Mouse (Mus musculus) erythroid progenitor cell, adult 5-6 weeks (primary cell): ENCODE data around the gene Rag1. TPM values are rescaled to one million over a fixed set of nuclear protein-coding genes. Genes with fewer than 3 reads are reported as not detected.

Source experiments
- ATAC-seq: replicated peaks from 2 replicates; pipeline ENCODE4 v1.8.0; 2016; ENCODE audit warnings: moderate number of reproducible peaks, mild to moderate bottlenecking, moderate TSS enrichment, inconsistent platforms; ENCODE audit not compliant: poor library complexity, low FRiP score, severe bottlenecking
- total RNA-seq, 2 experiments: library from RNA; stranded (forward) in 1 of 2; stranded (reverse) in 1 of 2; fragments of 150-400 nt in 1 of 2; fragments of 186-747, 209-891 nt in 1 of 2; gene quantifications; 2 replicates each; pipeline versions ENCODE4 v1.2.3 to v1.2.4; 2015 to 2017; ENCODE audit warnings: low replicate concordance in 2 of 2

The Rag1 gene
- total RNA-seq, 2 experiments from 2014 or later, result 10.7 to 13.4 TPM

DNA sequence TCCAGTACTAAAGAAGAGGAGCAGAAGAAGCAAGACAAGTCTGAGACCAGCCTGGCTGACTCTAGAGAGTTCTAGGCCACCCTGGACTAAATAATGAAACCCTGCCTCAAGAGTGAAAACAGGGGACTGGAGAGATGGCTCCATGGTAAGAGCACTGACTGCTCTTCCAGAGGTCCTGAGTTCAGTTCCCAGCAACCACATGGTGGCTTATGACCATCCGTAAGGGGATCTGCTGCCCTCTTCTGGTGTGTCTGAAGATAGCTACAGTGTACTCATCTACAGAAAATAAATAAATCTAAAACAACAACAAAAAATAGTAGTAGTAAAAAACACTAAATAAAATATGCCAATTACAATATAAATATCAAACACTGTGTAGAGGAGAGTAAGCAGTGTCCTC is 3.5 kb downstream of the Rag1 start:
- no peak for ATAC-seq

DNA sequence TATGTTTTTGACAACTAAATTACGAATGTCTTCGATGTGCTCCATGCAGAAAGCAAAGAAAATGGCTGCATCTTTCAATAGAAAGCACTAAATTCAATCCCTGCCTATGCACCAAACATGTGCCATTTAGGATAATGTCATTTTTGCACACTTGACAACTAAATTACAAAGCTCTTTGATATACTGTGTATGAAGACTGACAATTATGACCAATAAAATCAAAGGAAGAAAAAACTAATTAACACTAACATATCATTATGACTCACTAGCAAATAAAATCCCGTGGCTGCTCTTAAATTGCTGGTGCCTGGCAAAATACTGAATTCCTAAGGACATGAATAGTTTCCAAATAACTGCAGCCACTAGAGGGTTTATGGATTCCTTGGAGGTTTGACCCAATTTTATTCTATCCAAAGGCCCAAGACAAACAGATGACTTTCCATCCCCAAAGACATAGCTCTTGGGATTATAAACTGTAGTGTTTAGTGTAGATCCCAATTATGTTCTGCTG is 9.4 kb downstream of the Rag1 start:
- no peak for ATAC-seq

DNA sequence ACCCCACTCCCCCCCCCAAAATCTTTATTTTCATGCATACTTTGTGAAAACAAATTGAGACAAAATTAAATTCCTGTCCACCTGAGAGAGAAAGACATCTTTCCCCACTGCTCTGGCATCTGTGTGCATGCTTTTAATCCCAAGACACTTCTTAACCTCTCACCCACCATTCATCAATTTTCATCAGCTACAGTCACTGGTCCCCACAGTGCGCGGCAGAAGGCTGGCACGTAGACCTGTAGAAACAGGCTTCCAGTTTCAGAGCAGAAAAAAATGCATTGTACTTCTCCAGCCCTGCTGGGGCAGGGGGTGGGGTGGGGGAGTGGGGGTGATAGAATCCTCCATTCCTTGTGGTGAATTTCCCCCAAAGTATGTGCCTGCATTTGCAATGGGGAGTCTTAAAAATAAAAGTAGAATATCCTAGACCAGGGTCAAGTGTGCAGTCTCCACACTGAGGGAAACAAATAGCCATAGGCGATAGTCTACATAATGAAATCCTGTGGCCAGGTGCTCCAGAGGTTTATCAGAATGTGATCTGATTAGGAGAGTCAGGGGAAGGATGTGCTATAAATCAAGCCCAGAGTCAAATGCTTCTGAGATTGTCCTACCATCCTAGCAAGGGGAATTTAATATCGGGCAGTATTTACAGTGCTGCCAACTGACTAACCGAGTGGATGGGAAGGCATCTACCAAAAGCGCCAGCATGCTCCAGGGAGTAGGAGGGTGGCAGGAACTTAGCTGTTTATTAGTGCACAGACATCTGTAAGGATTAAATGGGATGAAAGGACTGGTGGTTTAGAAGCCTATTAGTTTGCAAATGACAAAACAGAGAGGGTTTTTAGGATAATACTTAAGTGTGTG is 10.1 kb downstream of the Rag1 start:
- ATAC-seq, result no peak

DNA sequence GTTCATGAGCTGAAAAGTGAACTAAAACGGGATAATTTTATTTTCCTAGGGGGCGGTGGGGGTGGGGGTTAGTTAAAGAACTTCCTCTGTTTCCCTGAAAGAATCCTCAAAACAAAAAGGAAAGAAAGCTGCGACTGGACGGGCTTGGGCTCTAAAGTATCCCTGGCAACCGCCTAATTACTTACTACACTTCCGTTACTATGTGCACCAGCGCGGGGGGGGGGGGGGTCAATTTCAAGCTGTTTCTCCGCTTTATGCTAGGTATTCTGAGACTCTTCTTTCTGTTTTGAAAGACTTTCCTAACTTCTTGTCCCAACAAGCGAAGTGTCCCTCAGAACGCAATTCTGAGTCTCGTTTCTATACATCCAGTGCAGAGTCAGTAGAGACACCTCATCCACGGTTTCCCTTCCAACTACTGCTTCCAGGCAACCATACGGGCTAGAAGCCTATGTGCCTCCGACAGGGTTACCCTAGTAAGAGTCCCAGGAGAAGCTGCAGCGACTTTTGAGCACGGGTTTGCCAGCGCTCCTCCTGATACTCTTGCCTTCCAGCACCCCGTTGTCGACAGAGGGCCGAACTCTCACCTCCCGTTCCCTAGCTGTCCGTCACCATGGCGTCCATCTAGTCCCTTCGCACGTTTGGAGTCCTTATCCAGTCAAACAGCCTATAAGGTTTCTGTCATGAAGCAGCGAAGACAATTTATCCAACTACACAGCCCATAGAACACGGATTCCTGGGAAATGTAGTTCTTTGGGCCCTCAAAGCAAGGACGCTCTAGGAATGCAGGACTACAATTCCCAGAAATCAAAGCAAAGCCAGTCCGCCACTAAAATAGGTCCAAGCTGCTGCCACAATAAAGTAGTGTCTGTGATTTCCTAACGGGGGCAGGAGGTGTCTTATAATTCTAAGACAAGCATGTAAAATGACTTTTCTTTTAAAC is 20.7 kb downstream of the Rag1 start:
- ATAC-seq, result 0 out of 2 replicates have a peak, but pooled peaks have one; percentile 59

DNA sequence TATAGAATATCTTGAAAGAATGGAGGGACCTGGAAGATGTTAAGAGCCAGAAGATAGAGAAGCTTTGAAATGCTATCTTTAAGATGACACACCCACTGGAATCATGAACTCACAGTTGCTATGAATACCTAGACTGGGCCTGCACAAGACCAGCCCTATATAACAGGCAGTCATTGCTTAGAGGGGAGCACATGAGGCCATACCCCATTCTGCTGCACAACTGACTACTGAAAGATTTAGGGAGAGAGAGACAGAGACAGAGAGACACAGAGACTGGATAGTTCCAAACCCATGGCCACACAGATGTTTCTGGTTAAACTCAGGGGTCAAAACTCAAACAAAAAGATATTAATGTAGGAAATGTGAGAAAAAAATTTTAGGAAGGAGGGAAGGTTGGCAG is 22.1 kb downstream of the Rag1 start:
- ATAC-seq, result no peak

DNA sequence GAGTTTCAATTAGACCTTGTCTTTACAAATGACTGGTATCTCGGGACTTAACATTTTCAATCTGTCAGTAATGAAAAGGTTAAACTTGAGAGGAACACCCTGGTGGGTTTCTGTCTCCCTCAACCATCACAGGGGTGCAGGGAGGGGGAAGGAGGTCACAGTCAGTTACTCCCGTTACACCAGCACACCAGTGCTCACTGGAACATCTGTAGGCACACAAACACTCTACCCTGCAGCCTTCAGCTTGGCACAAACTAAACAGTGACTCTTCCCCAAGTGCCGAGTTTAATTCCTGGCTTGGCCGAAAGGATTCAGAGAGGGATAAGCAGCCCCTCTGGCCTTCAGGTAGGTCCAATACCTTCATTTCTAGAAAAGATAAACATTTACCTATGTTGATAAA is 24.8 kb downstream of the Rag1 start, which contains the start of gene Rag2:
Gene Rag2 (plus strand): TSS at position 193 of the 400 bp plus-strand sequence.
- no peak for ATAC-seq

DNA sequence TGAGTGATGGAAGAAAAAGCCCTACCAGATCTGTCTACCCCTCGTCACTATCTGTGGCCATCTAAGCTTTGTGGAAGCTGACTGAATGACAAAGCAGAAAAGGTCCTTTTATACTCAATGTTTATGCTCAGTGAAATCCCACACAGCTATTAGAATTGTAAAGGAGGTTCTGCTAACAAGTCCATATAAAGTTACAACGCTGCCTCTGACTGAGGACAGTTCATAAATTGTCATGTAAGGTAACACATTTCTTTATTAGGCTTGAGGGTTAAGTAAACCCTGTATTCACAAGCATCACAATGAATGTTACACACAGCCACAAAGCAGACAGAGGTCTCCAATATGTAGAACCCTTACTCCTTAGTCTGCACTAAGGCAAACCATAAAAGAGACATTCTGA is 25.3 kb downstream of the Rag1 start:
- ATAC-seq, result no peak

DNA sequence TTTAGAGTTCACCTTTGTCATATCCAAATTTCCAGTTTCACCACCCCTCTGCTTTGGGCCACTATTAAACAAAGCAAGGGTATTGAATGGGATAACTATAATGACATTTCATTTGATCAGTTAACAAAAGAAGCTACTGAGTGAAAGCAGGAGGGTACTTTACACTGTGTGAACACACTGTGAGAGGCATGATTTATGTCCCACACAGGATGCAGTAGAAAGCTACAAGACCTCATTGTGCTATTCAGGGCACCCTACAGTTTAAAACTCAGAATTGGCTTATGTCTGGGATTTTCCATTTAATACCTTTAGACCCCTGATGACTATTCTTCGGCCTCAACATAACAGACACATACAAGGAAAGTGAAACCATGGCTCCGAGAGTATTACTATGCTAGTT is 26.3 kb downstream of the Rag1 start:
- no peak for ATAC-seq

DNA sequence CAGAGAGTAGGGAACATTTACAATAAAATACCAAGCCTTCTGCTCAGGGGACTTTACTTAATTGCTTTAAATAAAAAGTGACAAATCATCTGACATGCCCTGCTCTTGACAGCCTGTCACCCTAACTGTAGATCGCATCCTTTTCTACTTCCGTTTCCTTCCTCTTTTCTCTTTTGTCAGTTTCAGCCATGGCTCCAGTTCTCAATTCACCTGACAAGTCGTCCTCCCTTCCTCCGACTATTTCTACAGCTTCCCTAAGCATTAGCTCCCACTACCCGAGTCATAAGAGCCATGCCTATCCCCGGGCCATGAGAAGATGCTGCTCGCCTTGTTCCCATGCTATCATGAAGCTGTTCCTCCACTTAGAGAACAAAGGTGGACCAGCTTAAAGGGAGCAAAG is 27.7 kb downstream of the Rag1 start:
- no peak for ATAC-seq

DNA sequence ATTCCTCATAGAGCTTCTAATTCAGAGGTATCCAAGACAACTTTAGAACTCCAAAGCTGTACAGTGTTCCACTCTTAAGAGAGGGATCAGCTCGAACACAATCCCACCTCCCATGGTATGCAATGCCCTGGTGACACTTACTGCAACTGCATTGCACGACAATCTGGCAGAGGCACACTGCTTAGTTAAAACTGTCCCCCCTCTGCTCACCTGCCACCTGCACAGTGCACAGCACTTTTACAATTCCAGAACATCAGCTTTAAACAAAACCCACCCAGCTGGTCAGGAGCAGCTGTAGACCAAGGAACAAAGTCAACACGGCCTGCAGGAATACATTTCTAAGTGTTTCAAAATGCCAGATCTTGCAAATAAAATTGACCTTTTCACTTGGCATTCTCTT is 28.4 kb downstream of the Rag1 start:
- ATAC-seq, result no peak

DNA sequence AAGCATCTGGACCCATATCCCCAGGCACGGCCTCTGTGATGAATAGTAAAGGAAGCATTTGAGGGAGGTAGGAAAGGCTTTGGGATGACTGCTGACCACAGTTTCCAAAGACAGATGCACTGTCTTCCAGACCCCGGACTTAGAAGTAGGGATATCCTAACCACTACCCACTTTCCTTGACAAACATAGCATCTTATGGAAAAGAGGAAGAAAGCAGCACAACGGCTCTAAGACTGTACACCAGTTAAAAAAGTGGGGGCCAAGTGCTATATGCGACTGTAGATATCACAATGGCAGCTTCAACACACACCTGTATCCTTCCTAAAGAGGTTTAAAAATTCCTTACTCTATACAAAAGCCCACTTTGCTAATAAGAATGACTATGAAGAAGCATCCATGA is 30.9 kb downstream of the Rag1 start:
- no peak for ATAC-seq

DNA sequence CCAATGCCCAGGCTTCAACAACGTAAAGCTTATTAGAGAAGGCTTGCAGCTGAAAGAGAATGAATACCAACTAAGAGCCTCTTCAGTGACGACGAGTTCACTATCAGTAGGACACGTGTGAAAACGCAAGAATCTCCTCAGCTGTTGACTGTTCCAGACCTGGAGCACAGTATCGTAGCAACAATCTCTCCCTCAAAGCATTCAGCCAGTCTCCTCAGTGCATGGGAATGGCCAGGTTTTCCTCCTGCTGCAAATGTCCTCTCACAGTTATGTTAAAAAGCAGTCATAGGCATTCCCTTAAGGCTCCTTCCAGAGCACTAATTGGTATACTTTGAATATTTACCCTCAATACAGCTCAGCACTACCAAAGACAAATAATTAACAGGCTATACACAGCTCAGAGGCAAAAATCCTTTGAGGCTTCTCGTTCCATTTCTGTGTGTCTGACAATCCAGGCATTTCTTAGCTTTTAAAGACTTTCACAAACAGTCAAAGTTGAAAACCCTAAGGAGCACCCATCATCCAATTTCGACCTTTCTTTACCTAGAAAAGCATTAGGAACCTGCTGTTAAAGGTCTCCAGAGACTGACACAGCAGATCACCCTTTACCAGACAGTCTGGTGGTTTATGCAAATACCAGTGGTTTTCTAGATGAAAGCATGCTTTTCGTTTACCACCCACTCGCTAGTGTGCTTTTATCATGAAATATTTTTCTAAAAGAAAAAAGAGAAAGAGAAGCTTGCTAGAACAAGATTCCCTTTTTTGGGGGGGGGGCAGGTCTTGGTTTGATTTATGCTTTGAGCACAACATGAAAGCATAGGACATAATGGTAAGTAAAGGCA is 33.6 kb downstream of the Rag1 start:
- no peak for ATAC-seq

DNA sequence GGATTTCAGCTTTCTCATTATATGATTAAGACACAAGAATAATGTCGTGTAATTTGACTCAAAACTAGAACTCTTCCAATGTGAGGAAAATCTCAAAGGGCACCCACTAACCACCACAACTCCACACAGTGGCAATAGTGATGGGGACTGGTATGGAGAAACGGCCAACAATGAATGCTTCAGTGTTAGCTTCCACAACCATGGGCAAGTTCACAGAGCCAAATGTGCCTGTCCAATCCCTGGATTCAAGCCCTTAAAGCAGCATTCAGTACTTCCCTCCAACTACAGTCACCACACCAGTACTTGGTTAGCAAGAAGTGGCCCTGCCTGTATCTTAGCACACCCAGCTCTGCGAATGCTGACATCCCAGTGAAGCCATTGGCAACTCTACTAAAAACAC is 38.4 kb downstream of the Rag1 start:
- ATAC-seq, result no peak

DNA sequence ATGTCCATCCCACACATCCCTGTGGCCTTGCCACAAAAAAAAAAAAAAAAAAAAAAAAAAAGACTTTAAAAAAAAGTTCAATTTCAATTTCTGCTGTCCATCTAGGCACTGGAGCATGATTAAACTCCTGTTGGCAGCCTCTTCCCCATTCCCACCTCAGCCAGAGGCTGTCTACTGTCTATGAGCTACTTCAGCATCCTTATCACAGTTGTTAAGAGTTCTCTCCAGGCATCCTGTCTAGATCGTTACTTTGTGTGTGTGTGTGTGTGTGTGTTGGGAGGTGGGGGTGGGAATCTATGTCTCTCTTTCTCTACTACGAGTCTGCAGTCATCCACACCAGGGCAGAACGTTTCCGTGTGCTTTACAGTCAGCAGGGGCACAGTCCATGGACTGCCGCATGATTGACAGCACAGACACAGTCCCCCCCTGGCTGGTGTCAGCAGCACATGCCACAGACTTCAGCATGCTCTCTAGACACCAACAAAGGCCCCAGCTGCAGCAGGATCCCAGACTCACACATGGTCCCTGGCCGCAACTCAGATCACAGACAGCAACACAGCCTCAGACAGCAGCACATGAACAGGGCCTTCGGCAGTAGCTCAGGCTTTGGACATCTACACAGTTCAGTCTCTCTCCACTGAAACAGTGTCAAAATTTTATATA is 40.9 kb downstream of the Rag1 start:
- no peak for ATAC-seq

DNA sequence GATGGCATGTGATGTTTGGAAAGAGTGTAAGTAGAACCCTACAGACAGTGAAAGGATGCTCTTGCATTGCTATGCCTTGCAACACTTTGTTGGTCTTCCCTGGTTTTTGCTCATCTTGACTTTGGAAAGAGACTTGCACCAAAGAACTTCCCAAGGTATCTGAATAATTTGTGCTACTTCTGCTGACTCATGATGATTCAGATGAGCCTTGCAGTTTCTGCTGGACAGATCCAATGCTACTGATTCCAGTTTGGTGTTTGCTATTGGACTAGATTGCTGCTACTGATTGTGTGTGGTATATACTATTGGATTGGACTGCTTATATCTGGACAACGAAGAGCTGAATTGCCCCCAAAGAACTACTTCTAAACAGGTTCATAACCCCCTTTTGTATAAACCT is 46.2 kb downstream of the Rag1 start:
- ATAC-seq, result no peak

DNA sequence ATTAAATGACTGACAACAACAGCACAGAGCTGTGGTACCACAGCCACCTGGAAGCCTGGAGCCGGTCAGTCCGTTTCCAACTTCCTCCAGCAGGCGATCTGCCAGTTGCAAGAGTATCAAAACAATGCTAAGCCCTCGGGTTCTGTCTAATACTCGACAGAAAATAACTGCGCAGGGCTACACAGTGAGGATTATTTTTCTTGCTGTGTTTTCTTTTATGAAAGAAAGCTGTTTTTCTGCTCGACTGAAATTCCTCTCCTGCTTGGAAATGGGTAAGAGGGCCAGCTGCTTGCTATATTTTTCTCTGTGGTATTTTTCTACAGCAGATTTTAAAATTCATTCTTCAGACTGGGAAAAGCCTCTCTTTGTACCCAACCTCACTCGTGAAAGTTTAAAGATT is 48.6 kb downstream of the Rag1 start:
- ATAC-seq, result no peak

DNA sequence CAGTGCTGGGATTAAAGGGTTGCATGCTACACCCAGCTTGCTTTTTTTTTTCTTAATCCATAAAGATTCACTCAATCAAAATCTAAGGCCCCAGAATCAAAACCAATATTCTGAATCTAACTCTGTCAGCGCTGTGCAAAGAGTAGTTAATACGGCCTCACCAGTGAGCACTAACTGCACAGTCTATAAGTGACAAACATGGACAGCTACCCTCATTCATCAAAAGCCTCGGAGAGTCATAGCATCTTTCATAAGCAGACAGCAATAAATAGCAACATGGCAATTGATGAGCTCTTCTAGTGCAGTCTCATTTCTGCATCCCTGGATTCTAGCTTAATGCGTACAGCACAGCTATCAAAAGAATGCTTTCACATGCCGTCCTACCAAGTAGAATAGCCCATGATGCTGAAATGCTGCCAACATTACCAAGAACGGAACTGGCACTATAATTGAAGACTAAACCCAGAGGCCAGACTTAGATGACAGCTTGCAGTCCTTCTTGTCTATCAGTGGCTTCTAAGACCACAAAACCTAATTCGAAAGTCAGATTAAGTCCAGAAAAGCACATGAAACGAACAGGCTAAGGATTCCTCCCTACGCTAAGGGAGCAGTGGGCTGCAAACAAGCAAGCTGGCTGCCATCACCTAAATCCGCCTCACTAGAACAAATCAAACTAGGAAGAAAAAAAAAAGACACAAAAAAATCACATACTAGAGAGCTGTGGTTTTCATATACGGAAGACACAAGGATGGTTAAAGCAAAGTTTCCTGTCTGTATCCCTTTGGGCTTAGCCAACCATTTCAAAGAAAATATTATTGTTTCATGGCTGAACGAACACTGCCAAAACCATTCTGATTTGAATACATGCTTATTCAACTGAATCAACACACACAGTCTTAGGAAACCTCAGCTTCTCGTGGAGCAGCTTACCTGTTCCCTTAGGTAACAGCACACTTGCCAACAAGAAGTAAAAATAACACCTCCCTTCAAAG is 50.8 kb downstream of the Rag1 start:
- no peak for ATAC-seq

DNA sequence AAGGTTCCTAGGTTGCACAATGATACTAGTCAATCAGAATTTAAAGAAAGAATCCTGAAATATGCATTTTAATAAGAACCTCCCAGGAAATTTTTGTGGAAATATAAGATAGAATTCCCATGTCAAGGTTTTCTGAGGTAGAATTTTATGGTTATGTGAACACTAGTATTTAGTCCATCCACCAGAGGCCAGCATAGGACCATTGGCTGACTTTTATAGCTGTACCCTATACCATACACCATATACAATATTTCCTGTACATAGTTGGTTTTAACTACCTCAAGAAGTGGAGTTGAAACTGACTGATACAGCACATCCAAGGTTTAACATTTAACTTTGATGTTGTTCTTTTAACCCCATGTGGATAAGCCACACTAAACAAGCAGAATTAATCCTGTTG is 52.1 kb downstream of the Rag1 start:
- ATAC-seq, result no peak
